Mouse (Mus musculus) retina, postnatal 1 day (tissue): ENCODE results near the gene Lce1d.
"Not testable (repeated sequence)": the region's sequence is repeated elsewhere in the genome, so short reads cannot be mapped to it uniquely, and the experiment has no call there.

Experiments
- DNase-seq: peaks from one replicate; pipeline ENCODE4 v3.0.0-alpha.2; 2012

Lce1d gene

GRCm38 (mm10) chr3:92687110-92687509 is at the start of gene Lce1d:
Gene Lce1d (minus strand): TSS chr3:92687210.
- DNase-seq = no peak

GRCm38 (mm10) chr3:92722631-92723030 is 35.6 kb upstream of the Lce1d start:
- DNase-seq = no peak

- DNase-seq = no peak
These were observed 33.2 kb upstream of the Lce1d start, which contains the start of gene Lce1f for GRCm38 (mm10) chr3:92720250-92720649. Gene Lce1f (minus strand): TSS chr3:92720350.

GRCm38 (mm10) chr3:92715122-92715521 is 28.1 kb upstream of the Lce1d start:
- no peak for DNase-seq

- no peak for DNase-seq
These were observed 22.0 kb upstream of the Lce1d start, which contains the start of gene Lce1e for GRCm38 (mm10) chr3:92708974-92709373. Gene Lce1e (minus strand): TSS chr3:92709074.

GRCm38 (mm10) chr3:92694613-92695012 is 7.6 kb upstream of the Lce1d start:
- no peak for DNase-seq

GRCm38 (mm10) chr3:92691688-92692087 is 4.7 kb upstream of the Lce1d start:
- DNase-seq = no peak

- not testable (repeated sequence) for DNase-seq
These were observed 2.1 kb upstream of the Lce1d start for GRCm38 (mm10) chr3:92689154-92689553.

- DNase-seq = no peak
These were observed 8.1 kb downstream of the Lce1d start, which contains the start of gene Lce1c for GRCm38 (mm10) chr3:92678947-92679346. Gene Lce1c (plus strand): TSS chr3:92679247.

GRCm38 (mm10) chr3:92670215-92670614 is 16.8 kb downstream of the Lce1d start, which contains the start of gene Lce1a2:
Gene Lce1a2 (minus strand): TSS chr3:92670315.
- no peak for DNase-seq

GRCm38 (mm10) chr3:92656826-92657225 is 30.2 kb downstream of the Lce1d start, which contains the start of gene Lce1b:
Gene Lce1b (minus strand): TSS chr3:92656926.
- no peak for DNase-seq

GRCm38 (mm10) chr3:92648207-92648606 is 38.8 kb downstream of the Lce1d start, which contains the start of gene Lce1a1:
Gene Lce1a1 (minus strand): TSS chr3:92648307.
- no peak for DNase-seq

GRCm38 (mm10) chr3:92639854-92640253 is 47.2 kb downstream of the Lce1d start:
- no peak for DNase-seq

- no peak for DNase-seq
These were observed 48.4 kb downstream of the Lce1d start for GRCm38 (mm10) chr3:92638653-92638991.

GRCm38 (mm10) chr3:92637745-92638652 is 49.0 kb downstream of the Lce1d start:
- DNase-seq = no peak
